Mouse (Mus musculus): ENCODE results near the gene Fam228b. TPM values are rescaled to one million over a fixed set of nuclear protein-coding genes. Genes with fewer than 3 reads are reported as not detected.
"Not testable (repeated sequence)": the region's sequence is repeated elsewhere in the genome, so short reads cannot be mapped to it uniquely, and the experiment has no call there.

Gene Fam228b
- polyA plus RNA-seq, 1 experiment from 2014 or later, result 3.1 TPM

GRCm38 (mm10) chr12:4781725-4782404, 12.8 kb upstream of the Fam228b start:
- H3K4me3 ChIP-seq (replicated peaks); H3K36me3 ChIP-seq; H3K4me2 ChIP-seq; H3K4me1 ChIP-seq; H3K9ac ChIP-seq; H3K27ac ChIP-seq; ATAC-seq (ENCODE audit: insufficient read depth, low FRiP score, low read depth); H3K27me3 ChIP-seq (replicated peaks); H3K9me3 ChIP-seq: not testable (repeated sequence)
- WGBS, result 81% methylated on average over 9 of the region's 9 CpGs

- WGBS, result 89% methylated on average over 1 of the region's 1 CpGs
- ATAC-seq (ENCODE audit: insufficient read depth, low FRiP score, low read depth), result no peak
- H3K4me2 ChIP-seq, result no peak overlapping the region
Measured at GRCm38 (mm10) chr12:4781270-4781669, 12.2 kb upstream of the Fam228b start.

DNA sequence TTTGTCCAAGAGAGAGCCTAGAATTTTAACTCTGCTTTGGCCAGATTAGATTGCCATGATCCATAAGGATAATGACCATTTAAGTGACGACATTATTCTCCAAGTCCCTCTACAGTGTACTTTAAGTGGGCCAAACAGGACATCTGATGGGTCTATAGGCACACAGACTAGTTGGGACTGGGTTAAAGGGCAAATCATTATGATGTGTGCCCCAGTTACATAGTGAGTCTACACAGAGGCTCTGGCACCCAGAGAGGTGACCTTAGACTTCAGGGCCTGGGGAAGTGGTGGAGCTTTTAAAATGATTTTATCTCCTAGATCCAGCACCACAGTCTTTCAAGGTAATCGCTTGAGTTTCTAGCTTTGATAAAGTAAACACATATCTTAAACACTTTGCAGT, 11.2 kb upstream of the Fam228b start:
- Histone ChIP-seq H3K4me2 (no peak overlapping the region), H3K9ac (no peak overlapping the region), H3K36me3 (no peaks in the 10 kb centered on the region), H3K27me3 (replicated peaks) (no peaks in the 10 kb centered on the region), H3K9me3 (no peaks in the 10 kb centered on the region), H3K27ac (no peak overlapping the region), H3K4me3 (replicated peaks) (no peak overlapping the region), H3K4me1 (no peaks in the 10 kb centered on the region)
- ATAC-seq (ENCODE audit: insufficient read depth, low FRiP score, low read depth), result no peak
- 39% methylated on average over 2 of the region's 2 CpGs for WGBS

More at GRCm38 (mm10) chr12:4781270-4781669, 12.2 kb upstream of the Fam228b start:
- Histone ChIP-seq H3K4me3 (replicated peaks) (no peak overlapping the region), H3K9ac (no peak overlapping the region), H3K36me3 (no peaks in the 10 kb centered on the region), H3K27me3 (replicated peaks) (no peaks in the 10 kb centered on the region), H3K27ac (no peak overlapping the region), H3K4me1 (no peaks in the 10 kb centered on the region), H3K9me3 (no peaks in the 10 kb centered on the region)

DNA sequence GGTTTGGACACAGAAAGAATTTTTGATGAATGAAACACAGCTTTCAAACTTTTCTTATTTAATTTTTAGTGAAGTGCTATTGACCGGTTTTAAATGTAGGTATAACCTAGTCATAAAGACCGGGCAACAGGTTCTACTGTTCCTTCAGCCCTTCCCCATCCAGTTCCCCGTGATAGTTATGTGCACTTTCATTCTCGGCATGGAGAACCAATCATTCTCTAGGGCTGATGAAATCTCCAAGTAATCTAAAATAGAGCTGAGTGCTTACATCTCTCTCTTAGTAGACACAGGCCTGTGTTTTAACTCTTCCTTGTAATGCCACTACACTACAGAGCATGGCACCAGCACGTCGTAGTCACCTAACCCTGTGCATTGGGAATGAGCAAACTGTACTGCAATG, 8.7 kb upstream of the Fam228b start:
- ATAC-seq (ENCODE audit: insufficient read depth, low FRiP score, low read depth), result no peak
- no peaks in the 10 kb centered on the region for H3K27me3 ChIP-seq (replicated peaks)
- no peak overlapping the region for H3K27ac ChIP-seq
- H3K4me1 ChIP-seq, result no peaks in the 10 kb centered on the region
- no peaks in the 10 kb centered on the region for H3K36me3 ChIP-seq
- no peak overlapping the region for H3K4me2 ChIP-seq
- no peaks in the 10 kb centered on the region for H3K9me3 ChIP-seq
- WGBS, result 85% methylated on average over 6 of the region's 6 CpGs
- no peak overlapping the region for H3K9ac ChIP-seq
- no peak overlapping the region for H3K4me3 ChIP-seq (replicated peaks)

DNA sequence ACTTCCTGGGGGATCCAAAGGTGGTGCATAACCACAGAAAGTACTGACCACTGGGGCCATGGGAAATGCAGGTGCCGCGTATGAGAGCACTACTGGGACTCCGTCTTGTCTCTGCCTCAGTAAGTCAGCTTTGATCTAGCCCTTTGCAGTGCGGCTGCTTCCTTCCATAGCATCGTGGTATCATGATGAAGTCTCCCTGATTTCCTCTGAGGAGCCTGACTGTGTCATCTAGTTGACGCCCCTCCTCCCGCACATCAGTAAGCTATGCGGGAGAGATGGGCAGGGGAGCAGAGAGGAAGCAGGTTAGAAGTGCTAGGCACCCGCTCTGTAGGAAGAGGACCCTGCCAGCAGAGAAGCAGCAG, 6.5 kb upstream of the Fam228b start:
- Histone ChIP-seq H3K4me3 (replicated peaks) (no peak overlapping the region), H3K4me2 (no peak overlapping the region), H3K27ac (no peak overlapping the region), H3K4me1 (no peaks in the 10 kb centered on the region), H3K27me3 (replicated peaks) (no peaks in the 10 kb centered on the region), H3K9ac (no peak overlapping the region), H3K36me3 (no peaks in the 10 kb centered on the region), H3K9me3 (no peaks in the 10 kb centered on the region)
- WGBS, result 67% methylated on average over 9 of the region's 9 CpGs
- ATAC-seq (ENCODE audit: insufficient read depth, low FRiP score, low read depth), result no peak

- Histone ChIP-seq H3K9me3 (no peaks in the 10 kb centered on the region), H3K27me3 (replicated peaks) (no peaks in the 10 kb centered on the region), H3K4me2 (no peak overlapping the region), H3K4me3 (replicated peaks) (no peak overlapping the region), H3K4me1 (no peaks in the 10 kb centered on the region), H3K27ac (no peak overlapping the region), H3K36me3 (no peaks in the 10 kb centered on the region), H3K9ac (no peak overlapping the region)
- 82% methylated on average over 8 of the region's 8 CpGs for WGBS
- no peak for ATAC-seq (ENCODE audit: insufficient read depth, low FRiP score, low read depth)
Measured at GRCm38 (mm10) chr12:4774895-4775587, 6.0 kb upstream of the Fam228b start.

DNA sequence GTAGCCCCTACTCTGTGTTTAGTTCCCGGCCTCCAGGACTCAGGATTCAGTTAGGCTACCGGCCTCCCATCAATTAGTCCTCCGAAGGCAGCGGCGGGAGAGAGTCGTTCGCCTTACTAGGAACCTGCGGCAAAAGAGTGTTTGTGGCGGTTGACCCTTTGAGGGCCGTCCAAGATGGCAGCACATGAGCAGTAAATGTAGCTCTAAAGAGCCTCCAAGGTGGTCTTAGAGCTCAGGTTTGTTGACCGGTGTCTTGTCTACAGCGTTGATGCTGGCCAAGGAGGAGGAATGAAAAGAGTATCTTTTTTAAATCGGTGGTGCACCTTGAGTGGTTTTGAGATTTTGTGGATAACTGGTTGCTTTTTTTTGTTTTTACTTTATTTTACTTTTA, 261 bp upstream of the Fam228b start:
- peak overlapping the region; percentile 87 for H3K4me2 ChIP-seq
- WGBS, result 21% methylated on average over 13 of the region's 13 CpGs
- no peaks in the 10 kb centered on the region for H3K36me3 ChIP-seq
- no peaks in the 10 kb centered on the region for H3K27me3 ChIP-seq (replicated peaks)
- peak overlapping the region; percentile 86; the same call in 1 of the 2 replicates for H3K27ac ChIP-seq
- 0 out of 2 replicates have a peak, but pooled peaks cover 3% of the 10 kb centered on the region for H3K4me1 ChIP-seq
- peak overlapping the region; percentile 68; the same call in 1 of the 2 replicates for H3K9ac ChIP-seq
- ATAC-seq (ENCODE audit: insufficient read depth, low FRiP score, low read depth), result no peak; the same call in 1 of the 2 replicates
- H3K9me3 ChIP-seq, result no peaks in the 10 kb centered on the region
- H3K4me3 ChIP-seq (replicated peaks), result peak overlapping the region; percentile 73

- H3K4me3 ChIP-seq (replicated peaks), result no peak overlapping the region
- no peak overlapping the region for H3K9ac ChIP-seq
- H3K27me3 ChIP-seq (replicated peaks), result no peaks in the 10 kb centered on the region
- H3K27ac ChIP-seq, result no peak overlapping the region
- WGBS, result 84% methylated on average over 1 of the region's 1 CpGs
- H3K36me3 ChIP-seq, result no peaks in the 10 kb centered on the region
- no peaks in the 10 kb centered on the region for H3K4me1 ChIP-seq
- no peaks in the 10 kb centered on the region for H3K9me3 ChIP-seq
- H3K4me2 ChIP-seq, result no peak overlapping the region
- ATAC-seq (ENCODE audit: insufficient read depth, low FRiP score, low read depth), result no peak
Measured at GRCm38 (mm10) chr12:4757060-4757459, 12.0 kb downstream of the Fam228b start.

GRCm38 (mm10) chr12:4754451-4754850, 14.6 kb downstream of the Fam228b start:
- ATAC-seq (ENCODE audit: insufficient read depth, low FRiP score, low read depth); H3K27ac ChIP-seq; H3K9ac ChIP-seq; H3K9me3 ChIP-seq; H3K4me2 ChIP-seq; H3K4me3 ChIP-seq (replicated peaks); H3K36me3 ChIP-seq; H3K27me3 ChIP-seq (replicated peaks); H3K4me1 ChIP-seq: not testable (repeated sequence)
- 90% methylated on average over 4 of the region's 4 CpGs for WGBS

- no peak overlapping the region for H3K4me2 ChIP-seq
- H3K27me3 ChIP-seq (replicated peaks), result no peaks in the 10 kb centered on the region
- H3K9me3 ChIP-seq, result no peaks in the 10 kb centered on the region
- WGBS, result 86% methylated on average over 10 of the region's 10 CpGs
- no peaks in the 10 kb centered on the region for H3K4me1 ChIP-seq
- H3K9ac ChIP-seq, result no peak overlapping the region
- no peak overlapping the region for H3K4me3 ChIP-seq (replicated peaks)
- H3K36me3 ChIP-seq, result no peaks in the 10 kb centered on the region
- no peak overlapping the region for H3K27ac ChIP-seq
- ATAC-seq (ENCODE audit: insufficient read depth, low FRiP score, low read depth), result no peak
Measured at GRCm38 (mm10) chr12:4744486-4744885, 24.6 kb downstream of the Fam228b start.

DNA sequence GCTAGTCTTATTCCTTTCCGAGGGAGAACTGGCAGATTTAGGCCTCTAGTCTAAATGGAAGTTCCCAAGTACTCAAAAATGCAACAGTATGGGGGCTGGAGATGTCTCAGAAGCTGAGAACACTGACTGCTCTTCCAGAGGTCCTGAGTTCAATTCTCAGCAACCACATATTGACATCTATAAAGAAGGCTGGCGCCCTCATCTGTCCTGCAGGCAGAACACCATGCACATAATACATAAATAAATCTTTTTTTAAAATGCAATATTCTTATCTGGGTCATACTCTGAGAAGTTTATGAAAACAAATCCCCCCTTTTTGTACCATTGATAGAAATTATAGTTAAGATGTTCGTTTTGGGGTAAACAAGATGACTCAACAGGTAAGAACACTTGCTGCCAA, 26.9 kb downstream of the Fam228b start:
- Histone ChIP-seq H3K9ac (no peak overlapping the region), H3K9me3 (no peaks in the 10 kb centered on the region), H3K4me1 (no peaks in the 10 kb centered on the region), H3K27ac (no peak overlapping the region), H3K36me3 (no peaks in the 10 kb centered on the region), H3K4me2 (no peak overlapping the region), H3K4me3 (replicated peaks) (no peak overlapping the region), H3K27me3 (replicated peaks) (no peaks in the 10 kb centered on the region)
- ATAC-seq (ENCODE audit: insufficient read depth, low FRiP score, low read depth), result no peak
- 87% methylated on average over 3 of the region's 3 CpGs for WGBS

DNA sequence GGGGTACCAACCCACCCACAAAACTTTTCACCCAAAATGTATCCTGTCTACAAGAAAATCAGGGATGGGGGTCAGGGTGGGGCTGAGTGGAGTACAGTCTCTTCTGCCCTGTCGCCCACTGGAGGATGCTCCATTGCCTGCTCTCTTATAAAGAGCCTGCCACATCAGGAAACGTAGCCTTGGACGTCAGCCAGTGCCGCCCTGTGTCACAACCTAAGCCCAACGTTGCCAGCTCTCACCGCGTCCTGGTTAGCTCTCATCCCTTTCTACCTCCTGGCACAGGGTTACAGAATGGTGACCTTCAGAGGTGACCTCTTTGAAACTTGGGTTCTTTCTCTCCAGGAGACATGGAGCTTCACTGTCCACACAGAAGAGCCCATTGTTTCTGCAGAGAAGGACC, 28.2 kb downstream of the Fam228b start:
- WGBS, result 76% methylated on average over 7 of the region's 7 CpGs
- Histone ChIP-seq H3K36me3 (no peaks in the 10 kb centered on the region), H3K4me1 (no peaks in the 10 kb centered on the region), H3K4me2 (no peak overlapping the region), H3K9ac (no peak overlapping the region), H3K4me3 (replicated peaks) (no peak overlapping the region), H3K27me3 (replicated peaks) (no peaks in the 10 kb centered on the region), H3K9me3 (no peaks in the 10 kb centered on the region), H3K27ac (no peak overlapping the region)
- ATAC-seq (ENCODE audit: insufficient read depth, low FRiP score, low read depth), result no peak
